Mouse (Mus musculus): Measurements from ENCODE around the gene Fbln7. TPM values are rescaled to one million over a fixed set of nuclear protein-coding genes. Genes with fewer than 3 reads are reported as not detected.

The Fbln7 gene
- total RNA-seq (2012; rRNA removed) (not detected in 2 replicates), polyA plus RNA-seq (2012; ENCODE audit: insufficient read depth in 1 of 2, insufficient read length in 2 of 2, low read depth in 1 of 2, low replicate concordance in 2 of 2, missing spikeins in 1 of 2) (not detected)

DNA sequence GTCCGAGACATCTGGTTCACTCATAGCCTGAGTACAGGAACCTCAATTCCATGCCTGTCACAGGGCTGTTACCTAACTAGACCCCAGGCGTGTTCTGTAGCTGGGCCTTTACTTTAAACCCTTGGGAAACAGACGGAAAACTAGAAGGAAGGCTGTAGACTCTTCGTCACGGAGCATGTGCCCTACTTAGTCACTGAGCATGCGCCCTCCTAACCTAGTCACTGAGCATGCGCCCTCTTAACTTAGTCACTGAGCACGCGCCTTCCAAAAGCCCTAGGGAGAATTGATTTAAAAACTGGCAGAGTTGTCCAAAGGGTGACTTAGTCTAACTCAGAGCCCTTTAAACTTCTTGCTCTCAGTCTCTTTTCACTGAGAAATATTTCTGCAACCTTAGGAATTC, at the start of gene Fbln7:
Gene Fbln7 (plus strand): TSS at position 346 of the 400 bp plus-strand sequence.
- no peaks in the 10 kb centered on the region for H3K9me3 ChIP-seq (replicated peaks; ENCODE audit: insufficient read depth, low read length)
- no peaks in the 10 kb centered on the region for H3K79me2 ChIP-seq (ENCODE audit: control insufficient read depth, insufficient read depth, low read length, poor library complexity)
- no peak within 1 kb of the TSS for H3K27ac ChIP-seq (ENCODE audit: control insufficient read depth, low read depth, low read length)
- TF ChIP-seq USF1 (IDR thresholded peaks at IDR 0.05; ENCODE audit: low read depth, low read length): no peak
- no peak for TF ChIP-seq ELF1 (IDR thresholded peaks at IDR 0.05; ENCODE audit: low read depth, low read length)
- H3K9ac ChIP-seq (ENCODE audit: control insufficient read depth, low read depth, low read length, poor library complexity, severe bottlenecking): no peak within 1 kb of the TSS
- H3K27me3 ChIP-seq (ENCODE audit: control insufficient read depth in 1 of 2, insufficient read depth in 2 of 2, low read length in 2 of 2): no peaks in the 10 kb centered on the region
- H3K4me3 ChIP-seq (ENCODE audit: control insufficient read depth in 1 of 2, insufficient read depth in 1 of 2, low read depth in 2 of 2, low read length in 2 of 2): no peak within 1 kb of the TSS
- no peaks in the 10 kb centered on the region for H3K36me3 ChIP-seq (ENCODE audit: control insufficient read depth in 1 of 2, insufficient read depth in 2 of 2, low read length in 2 of 2)
- no peaks in the 10 kb centered on the region for H3K4me1 ChIP-seq (ENCODE audit: control insufficient read depth in 1 of 2, insufficient read depth in 2 of 2, low read length in 2 of 2)
- no peak for DNase-seq (ENCODE audit: low read depth, low spot score)

GRCm38 (mm10) chr2:128816311-128816710, 46.5 kb upstream of the Fbln7 start:
- peaks cover 11% of the 10 kb centered on the region for H3K79me2 ChIP-seq (ENCODE audit: control insufficient read depth, insufficient read depth, low read length, poor library complexity)
- H3K9me3 ChIP-seq (replicated peaks; ENCODE audit: insufficient read depth, low read length): no peaks in the 10 kb centered on the region
- no peak for TF ChIP-seq MAFK (IDR thresholded peaks at IDR 0.05; ENCODE audit: borderline replicate concordance, low read depth, low read length)
- TF ChIP-seq POLR2A (IDR thresholded peaks at IDR 0.05; ENCODE audit: control insufficient read depth in 1 of 2, insufficient read depth in 1 of 2, low read depth in 1 of 2, low read length in 2 of 2, poor library complexity in 1 of 2): no peak
- TF ChIP-seq ZMIZ1 (IDR thresholded peaks at IDR 0.05; ENCODE audit: low read depth, low read length): no peak
- TF ChIP-seq JUND (IDR thresholded peaks at IDR 0.05; ENCODE audit: low read depth, low read length): no peak
- TF ChIP-seq GATA1 (IDR thresholded peaks at IDR 0.05; ENCODE audit: low read depth, low read length): no peak
- no peak for TF ChIP-seq MAX (IDR thresholded peaks at IDR 0.05; ENCODE audit: low read length)
- no peak for TF ChIP-seq KAT2A (conservative IDR thresholded peaks at IDR 0.05; ENCODE audit: low read depth, low read length)
- TF ChIP-seq BHLHE40 (IDR thresholded peaks at IDR 0.05; ENCODE audit: borderline replicate concordance, low read depth, low read length): no peak
- no peak for TF ChIP-seq USF1 (IDR thresholded peaks at IDR 0.05; ENCODE audit: low read depth, low read length)
- TF ChIP-seq MXI1 (IDR thresholded peaks at IDR 0.05; ENCODE audit: low read depth, low read length): no peak
- TF ChIP-seq ETS1 (IDR thresholded peaks at IDR 0.05; ENCODE audit: low read depth, low read length): no peak
- no peak for TF ChIP-seq ELF1 (IDR thresholded peaks at IDR 0.05; ENCODE audit: low read depth, low read length)
- peaks cover 2 to 3% of the 10 kb centered on the region in 2 experiments; a peak in 2 of 4 replicates for H3K4me1 ChIP-seq (ENCODE audit: control insufficient read depth in 1 of 2, insufficient read depth in 2 of 2, low read length in 2 of 2)
- no peak overlapping the region for H3K27ac ChIP-seq (ENCODE audit: control insufficient read depth, low read depth, low read length)
- H3K36me3 ChIP-seq (ENCODE audit: control insufficient read depth in 1 of 2, insufficient read depth in 2 of 2, low read length in 2 of 2): peaks cover 0 to 4% of the 10 kb centered on the region in 2 experiments; a peak in 2 of 4 replicates
- no peak for DNase-seq (ENCODE audit: low read depth, low spot score)
- no peak overlapping the region for H3K9ac ChIP-seq (ENCODE audit: control insufficient read depth, low read depth, low read length, poor library complexity, severe bottlenecking)
- H3K4me3 ChIP-seq (ENCODE audit: control insufficient read depth in 1 of 2, insufficient read depth in 1 of 2, low read depth in 2 of 2, low read length in 2 of 2): no peak overlapping the region
- no peaks in the 10 kb centered on the region; a peak in 1 of 4 replicates for H3K27me3 ChIP-seq (ENCODE audit: control insufficient read depth in 1 of 2, insufficient read depth in 2 of 2, low read length in 2 of 2)

DNA sequence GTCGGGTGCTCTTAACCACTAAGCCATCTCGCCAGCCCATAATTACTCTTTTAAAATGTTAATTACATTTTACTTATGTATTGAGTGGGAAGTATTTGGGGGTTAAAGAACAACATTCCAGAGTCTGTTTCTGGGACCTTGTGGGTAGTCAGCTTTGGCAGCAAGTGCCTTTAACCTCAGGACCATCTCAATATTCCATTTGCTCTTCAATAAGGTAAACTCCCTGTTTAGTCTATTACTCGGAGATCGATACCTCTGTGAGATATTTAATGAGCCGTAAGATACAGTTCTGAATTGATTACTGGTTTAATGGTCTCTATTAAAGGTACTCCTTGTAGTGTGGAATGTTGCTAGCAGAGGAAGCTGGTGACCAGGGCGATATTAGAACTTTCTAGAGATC, 45.9 kb upstream of the Fbln7 start:
- Histone ChIP-seq H3K27me3 (ENCODE audit: control insufficient read depth in 1 of 2, insufficient read depth in 2 of 2, low read length in 2 of 2) (no peaks in the 10 kb centered on the region; a peak in 1 of 4 replicates), H3K9me3 (replicated peaks; ENCODE audit: insufficient read depth, low read length) (no peaks in the 10 kb centered on the region), H3K36me3 (ENCODE audit: control insufficient read depth in 1 of 2, insufficient read depth in 2 of 2, low read length in 2 of 2) (peaks cover 0 to 4% of the 10 kb centered on the region in 2 experiments; a peak in 2 of 4 replicates), H3K79me2 (ENCODE audit: control insufficient read depth, insufficient read depth, low read length, poor library complexity) (peaks cover 11% of the 10 kb centered on the region), H3K9ac (ENCODE audit: control insufficient read depth, low read depth, low read length, poor library complexity, severe bottlenecking) (peak overlapping the region; percentile 12; the same call in 1 of the 2 replicates), H3K4me1 (ENCODE audit: control insufficient read depth in 1 of 2, insufficient read depth in 2 of 2, low read length in 2 of 2) (peaks cover 2 to 9% of the 10 kb centered on the region in 2 experiments; a peak in 3 of 4 replicates), H3K4me3 (ENCODE audit: control insufficient read depth in 1 of 2, insufficient read depth in 1 of 2, low read depth in 2 of 2, low read length in 2 of 2) (peak overlapping the region in 1 of 2 experiments; percentile 83; a peak in 2 of 4 replicates), H3K27ac (ENCODE audit: control insufficient read depth, low read depth, low read length) (no peak overlapping the region)
- TF ChIP-seq ZNF384 (IDR thresholded peaks at IDR 0.05; ENCODE audit: low read depth, low read length) (no peak), TCF12 (IDR thresholded peaks at IDR 0.05; ENCODE audit: low read depth, low read length) (no peak), MAX (IDR thresholded peaks at IDR 0.05; ENCODE audit: low read length) (no peak), ETS1 (IDR thresholded peaks at IDR 0.05; ENCODE audit: low read depth, low read length) (no peak), E2F4 (IDR thresholded peaks at IDR 0.05; ENCODE audit: borderline replicate concordance, low read depth, low read length) (no peak), GATA1 (IDR thresholded peaks at IDR 0.05; ENCODE audit: low read depth, low read length) (no peak)
- no peak for DNase-seq (ENCODE audit: low read depth, low spot score)
